Mouse (Mus musculus): ENCODE results near the gene Dnajb4. TPM values are rescaled to one million over a fixed set of nuclear protein-coding genes. Genes with fewer than 3 reads are reported as not detected.

Dnajb4 gene
- polyA plus RNA-seq, 1 experiment, result 8.3 TPM

DNA sequence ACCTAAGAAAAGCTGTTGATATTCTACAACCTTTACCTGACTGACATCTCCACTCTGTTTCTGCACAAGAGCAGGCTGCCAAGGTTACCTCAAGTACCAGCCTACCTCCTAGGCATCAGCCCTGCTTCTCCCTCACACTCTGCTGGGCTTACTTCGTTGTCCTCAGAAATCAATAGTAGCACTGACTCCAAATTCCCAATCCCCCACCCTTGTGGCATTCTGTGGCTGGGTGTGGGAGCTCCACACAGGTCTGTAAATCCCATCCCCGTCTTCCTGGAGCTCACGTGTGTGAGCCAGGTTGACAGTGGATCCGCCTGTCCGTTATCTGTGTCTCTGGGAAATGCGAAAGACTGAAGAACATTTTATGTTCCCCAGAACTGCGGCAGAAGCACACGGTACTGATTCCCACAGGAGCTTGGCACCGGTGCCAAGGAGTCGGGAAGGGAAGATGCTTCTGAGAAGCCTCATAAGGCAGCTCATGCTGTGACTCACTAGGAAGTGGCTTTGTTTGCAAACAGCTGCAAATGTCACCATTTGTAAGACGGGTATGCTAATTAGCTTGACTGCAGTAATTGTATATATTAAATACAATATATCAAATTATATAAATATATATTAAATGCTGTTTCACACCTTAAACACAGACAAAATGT is 54.7 kb downstream of the Dnajb4 start:
- DNase-seq, result no peak
- WGBS, result 64% methylated on average over 11 of the region's 11 CpGs
- H3K4me1 ChIP-seq (ENCODE audit: control insufficient read depth, insufficient read depth, low read length), result no peaks in the 10 kb centered on the region
- no peak overlapping the region for H3K4me3 ChIP-seq (replicated peaks; ENCODE audit: extremely low read depth, low read depth, low read length)
- no peak for TF ChIP-seq POLR2A (IDR thresholded peaks at IDR 0.05; ENCODE audit: borderline replicate concordance, extremely low read depth, low read depth, low read length)
- TF ChIP-seq CTCF (IDR thresholded peaks at IDR 0.05; ENCODE audit: insufficient read depth, low read length), result no peak

DNA sequence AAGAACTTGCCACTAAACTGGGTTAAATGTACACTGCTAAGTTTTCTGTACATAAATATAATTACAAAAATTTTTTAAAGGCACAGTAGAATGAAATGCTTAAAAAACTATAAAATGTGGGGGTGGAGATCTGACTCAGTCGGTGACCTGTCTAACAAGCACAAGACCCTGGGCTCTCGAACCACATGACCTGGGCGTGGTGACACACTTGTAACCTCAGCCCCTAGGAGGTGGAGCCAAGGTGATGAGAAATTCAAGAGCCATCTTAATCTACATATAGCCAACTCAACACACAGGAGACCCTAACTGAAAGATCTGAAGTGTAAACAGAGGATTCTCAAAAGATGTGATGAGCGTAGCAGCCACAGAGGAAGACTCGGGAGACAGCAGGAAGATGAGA is 56.0 kb downstream of the Dnajb4 start:
- no peak for TF ChIP-seq POLR2A (IDR thresholded peaks at IDR 0.05; ENCODE audit: borderline replicate concordance, extremely low read depth, low read depth, low read length)
- TF ChIP-seq CTCF (IDR thresholded peaks at IDR 0.05; ENCODE audit: insufficient read depth, low read length), result no peak
- Histone ChIP-seq H3K4me3 (replicated peaks; ENCODE audit: extremely low read depth, low read depth, low read length) (no peak overlapping the region), H3K4me1 (ENCODE audit: control insufficient read depth, insufficient read depth, low read length) (peaks cover 4% of the 10 kb centered on the region)
- no peak for DNase-seq
- WGBS, result 90% methylated on average over 5 of the region's 5 CpGs

DNA sequence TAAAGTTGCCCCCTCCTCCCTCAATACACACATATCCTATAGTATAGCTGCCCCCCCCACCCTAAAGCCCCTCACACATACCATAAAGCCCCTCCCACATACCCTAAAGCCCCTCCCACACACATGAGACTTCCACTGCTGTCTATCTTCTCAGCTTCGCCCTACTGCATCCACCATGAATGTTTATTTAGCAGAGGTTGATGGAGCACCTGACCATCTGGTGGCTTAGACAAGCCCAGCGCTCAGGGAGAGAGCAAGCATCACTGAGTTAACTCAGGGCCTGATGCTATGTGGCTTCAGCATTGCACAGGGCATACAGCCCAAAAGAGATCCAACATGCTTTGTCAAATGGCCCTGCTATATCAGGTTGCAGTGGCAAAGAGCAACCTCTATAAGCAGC is 57.0 kb downstream of the Dnajb4 start:
- no peak overlapping the region for H3K4me3 ChIP-seq (replicated peaks; ENCODE audit: extremely low read depth, low read depth, low read length)

DNA sequence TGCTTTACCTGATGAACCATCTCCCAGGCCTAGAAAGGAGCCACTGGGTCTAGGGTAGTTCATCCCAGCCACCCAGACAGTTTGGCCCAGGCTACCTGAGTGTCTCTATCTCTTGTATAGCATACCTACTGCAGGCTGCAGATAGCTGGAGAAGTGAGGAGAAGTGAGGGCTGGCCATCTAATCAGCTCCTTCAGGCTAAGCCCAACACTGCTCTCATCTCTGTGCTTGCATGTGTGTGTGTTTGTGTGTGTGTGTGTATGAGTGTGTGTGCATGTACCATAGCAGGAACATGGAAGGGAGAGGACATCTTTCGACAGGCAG is 57.7 kb downstream of the Dnajb4 start:
- no peak for TF ChIP-seq POLR2A (IDR thresholded peaks at IDR 0.05; ENCODE audit: borderline replicate concordance, extremely low read depth, low read depth, low read length)
- TF ChIP-seq CTCF (IDR thresholded peaks at IDR 0.05; ENCODE audit: insufficient read depth, low read length), result no peak
- 87% methylated on average over 1 of the region's 1 CpGs for WGBS
- no peak overlapping the region for H3K4me3 ChIP-seq (replicated peaks; ENCODE audit: extremely low read depth, low read depth, low read length)
- DNase-seq, result no peak
- H3K4me1 ChIP-seq (ENCODE audit: control insufficient read depth, insufficient read depth, low read length), result peaks cover 12% of the 10 kb centered on the region

More for the DNA sequence above, 57.0 kb downstream of the Dnajb4 start:
- WGBS, result 88% methylated on average over 2 of the region's 2 CpGs
- peaks cover 7% of the 10 kb centered on the region for H3K4me1 ChIP-seq (ENCODE audit: control insufficient read depth, insufficient read depth, low read length)
- DNase-seq, result no peak
- TF ChIP-seq POLR2A (IDR thresholded peaks at IDR 0.05; ENCODE audit: borderline replicate concordance, extremely low read depth, low read depth, low read length) (no peak), CTCF (IDR thresholded peaks at IDR 0.05; ENCODE audit: insufficient read depth, low read length) (no peak)

DNA sequence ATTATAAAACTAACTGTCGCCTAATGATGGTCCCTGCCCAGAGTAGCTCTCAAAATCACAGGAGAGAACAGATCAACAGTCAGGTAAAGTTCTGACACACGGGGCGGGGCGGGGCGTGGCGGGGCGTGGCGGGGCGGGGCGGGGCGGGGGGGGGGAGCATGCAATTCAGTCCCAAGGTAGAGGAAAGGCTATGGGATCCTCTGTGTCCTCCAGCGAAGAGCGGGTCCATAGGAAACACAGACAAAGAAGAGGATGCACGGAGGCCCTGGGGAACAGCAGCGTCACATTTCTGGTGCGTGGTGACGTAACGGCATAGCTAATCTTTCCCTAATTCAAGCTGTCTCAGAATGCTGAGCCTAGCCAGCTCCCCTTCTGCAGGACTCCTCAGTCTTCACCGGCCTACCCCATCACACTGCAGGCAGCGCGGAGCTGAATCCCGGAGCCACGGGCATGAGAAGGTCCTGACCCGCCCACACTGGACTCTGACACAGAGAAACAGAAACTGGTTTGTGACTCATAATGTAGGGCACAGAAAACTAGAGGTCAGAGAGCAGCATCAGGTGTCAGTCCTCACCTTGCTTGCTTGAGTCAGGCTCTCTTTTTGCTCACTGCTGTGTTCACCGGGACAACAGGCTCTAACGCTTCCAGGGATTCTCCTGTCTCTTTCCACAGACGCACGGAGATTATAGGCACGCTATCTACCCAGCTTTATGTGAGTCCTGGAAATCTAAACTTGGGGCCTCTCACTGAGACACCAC is 58.2 kb downstream of the Dnajb4 start:
- no peak for DNase-seq
- TF ChIP-seq CTCF (IDR thresholded peaks at IDR 0.05; ENCODE audit: insufficient read depth, low read length) (no peak), POLR2A (IDR thresholded peaks at IDR 0.05; ENCODE audit: borderline replicate concordance, extremely low read depth, low read depth, low read length) (no peak)
- Histone ChIP-seq H3K4me1 (ENCODE audit: control insufficient read depth, insufficient read depth, low read length) (peaks cover 12% of the 10 kb centered on the region), H3K4me3 (replicated peaks; ENCODE audit: extremely low read depth, low read depth, low read length) (no peak overlapping the region)
- WGBS, result 68% methylated on average over 27 of the region's 29 CpGs

DNA sequence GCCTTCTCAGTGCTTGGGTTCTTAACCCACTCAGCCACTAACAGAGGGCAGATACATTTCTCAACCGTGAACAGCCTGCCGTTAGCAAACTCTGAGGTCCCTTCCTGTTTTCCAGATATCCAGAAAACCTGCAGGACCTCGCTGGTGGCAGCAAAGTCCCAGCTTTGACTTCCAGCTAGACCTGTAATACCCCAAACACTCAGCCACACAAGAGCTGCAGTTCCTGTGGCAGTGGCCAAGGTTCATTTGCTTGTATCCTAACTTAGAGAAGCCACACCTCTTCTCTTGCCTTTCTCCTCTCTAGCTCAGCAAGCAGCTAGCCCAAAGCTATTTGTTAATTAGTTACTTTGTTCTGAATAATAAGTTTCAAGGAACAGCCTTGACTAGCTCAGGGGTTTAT is 60.2 kb downstream of the Dnajb4 start:
- 11% methylated on average over 3 of the region's 3 CpGs for WGBS
- DNase-seq, result no peak
- TF ChIP-seq POLR2A (IDR thresholded peaks at IDR 0.05; ENCODE audit: borderline replicate concordance, extremely low read depth, low read depth, low read length), result no peak
- no peak for TF ChIP-seq CTCF (IDR thresholded peaks at IDR 0.05; ENCODE audit: insufficient read depth, low read length)
- H3K4me1 ChIP-seq (ENCODE audit: control insufficient read depth, insufficient read depth, low read length), result peaks cover 13% of the 10 kb centered on the region
- no peak overlapping the region for H3K4me3 ChIP-seq (replicated peaks; ENCODE audit: extremely low read depth, low read depth, low read length)

DNA sequence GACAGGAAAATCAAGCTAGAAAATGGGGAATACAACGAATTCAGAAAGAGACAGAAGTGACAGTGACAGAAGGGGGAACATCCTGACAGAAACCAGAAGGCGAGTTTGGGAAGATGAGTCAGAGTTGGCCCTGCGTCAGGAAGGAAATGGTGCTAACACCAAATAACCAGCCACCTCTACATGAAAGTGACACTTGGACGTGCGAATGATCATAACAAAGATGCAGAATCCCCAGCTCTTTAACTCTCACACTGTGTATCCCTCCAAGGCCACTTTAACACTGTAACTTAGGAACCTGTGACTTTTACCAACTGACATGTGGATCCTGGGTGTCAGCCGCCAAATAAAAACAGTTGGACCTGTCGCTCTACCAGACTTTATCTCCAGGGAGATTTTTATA is 60.7 kb downstream of the Dnajb4 start:
- DNase-seq, result no peak
- WGBS, result 24% methylated on average over 7 of the region's 7 CpGs
- H3K4me1 ChIP-seq (ENCODE audit: control insufficient read depth, insufficient read depth, low read length), result peaks cover 13% of the 10 kb centered on the region
- no peak overlapping the region for H3K4me3 ChIP-seq (replicated peaks; ENCODE audit: extremely low read depth, low read depth, low read length)
- no peak for TF ChIP-seq CTCF (IDR thresholded peaks at IDR 0.05; ENCODE audit: insufficient read depth, low read length)
- no peak for TF ChIP-seq POLR2A (IDR thresholded peaks at IDR 0.05; ENCODE audit: borderline replicate concordance, extremely low read depth, low read depth, low read length)

DNA sequence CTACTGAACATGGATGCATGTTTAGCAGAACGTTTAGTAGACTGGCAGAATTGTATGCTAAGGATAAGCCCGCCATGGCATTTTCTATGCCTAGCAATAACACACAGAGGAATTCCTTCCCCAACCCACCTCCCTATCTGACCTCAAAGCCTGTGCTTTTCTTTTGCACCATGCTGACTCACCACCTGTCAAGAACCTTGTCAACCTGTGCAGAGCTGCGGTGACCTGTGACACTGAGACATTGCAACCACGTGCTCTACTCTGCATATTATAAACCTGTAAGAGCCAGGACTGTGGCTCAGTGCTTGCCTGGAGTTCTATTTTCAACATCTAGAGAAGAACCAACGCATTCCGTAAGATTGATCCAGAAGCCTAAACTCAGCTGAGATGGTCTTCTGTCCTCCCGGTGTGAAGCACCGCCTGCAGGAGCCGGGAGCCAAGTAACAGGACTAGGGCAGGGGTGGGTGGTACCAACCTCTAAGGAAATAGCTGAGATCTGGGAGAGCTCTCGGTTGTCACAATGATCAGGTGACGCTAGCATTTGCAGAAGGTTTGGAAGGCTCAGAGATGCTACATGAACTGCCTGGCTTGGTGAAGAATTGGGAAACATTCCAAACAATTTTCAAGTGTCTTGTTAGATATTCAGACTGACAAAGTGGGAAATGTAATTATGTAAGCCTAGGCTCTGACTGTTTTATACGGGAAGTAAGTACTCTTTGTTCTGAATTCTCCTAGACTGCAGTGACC is 62.8 kb downstream of the Dnajb4 start:
- WGBS, result 55% methylated on average over 12 of the region's 12 CpGs
- H3K4me1 ChIP-seq (ENCODE audit: control insufficient read depth, insufficient read depth, low read length), result peaks cover 13% of the 10 kb centered on the region
- DNase-seq, result no peak
- H3K4me3 ChIP-seq (replicated peaks; ENCODE audit: extremely low read depth, low read depth, low read length), result no peak overlapping the region
- TF ChIP-seq CTCF (IDR thresholded peaks at IDR 0.05; ENCODE audit: insufficient read depth, low read length) (no peak), POLR2A (IDR thresholded peaks at IDR 0.05; ENCODE audit: borderline replicate concordance, extremely low read depth, low read depth, low read length) (no peak)

DNA sequence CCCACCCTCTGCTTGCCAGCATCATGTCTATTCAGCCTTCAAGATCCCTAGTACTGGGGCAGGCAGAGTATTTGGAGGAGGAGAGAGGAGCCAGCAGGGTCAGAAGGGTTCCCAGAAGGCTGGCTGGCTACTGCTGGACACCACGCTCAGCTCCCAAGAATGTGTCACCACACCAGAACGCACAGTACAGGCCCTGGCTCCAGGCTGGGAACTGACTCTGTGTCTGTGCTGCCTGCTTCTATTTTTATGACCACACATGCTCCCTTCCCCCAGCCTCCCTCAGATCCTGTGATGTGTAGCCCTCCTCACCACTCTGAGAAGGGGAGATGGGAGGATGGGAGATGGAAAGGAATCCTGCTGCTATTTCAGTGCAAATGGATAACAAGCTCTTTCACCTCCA is 64.9 kb downstream of the Dnajb4 start:
- TF ChIP-seq CTCF (IDR thresholded peaks at IDR 0.05; ENCODE audit: insufficient read depth, low read length), result no peak
- TF ChIP-seq POLR2A (IDR thresholded peaks at IDR 0.05; ENCODE audit: borderline replicate concordance, extremely low read depth, low read depth, low read length), result no peak
- Histone ChIP-seq H3K4me1 (ENCODE audit: control insufficient read depth, insufficient read depth, low read length) (peaks cover 13% of the 10 kb centered on the region), H3K4me3 (replicated peaks; ENCODE audit: extremely low read depth, low read depth, low read length) (no peak overlapping the region)
- DNase-seq, result no peak
- 53% methylated on average over 2 of the region's 2 CpGs for WGBS
